Mouse (Mus musculus): ENCODE results near the gene Sccpdh.
A peak's percentile ranks its signal among the peaks of the same experiment; 100 is the strongest.
"Not testable (repeated sequence)": the region's sequence is repeated elsewhere in the genome, so short reads cannot be mapped to it uniquely, and the experiment has no call there.

Gene Sccpdh

GRCm38 (mm10) chr1:179668836-179669537 lies 977 bp downstream of the Sccpdh start:
- no peak for DNase-seq

- DNase-seq, result no peak
Measured at GRCm38 (mm10) chr1:179674355-179674754, 6.3 kb downstream of the Sccpdh start.

GRCm38 (mm10) chr1:179677031-179677430 lies 9.0 kb downstream of the Sccpdh start:
- no peak for DNase-seq

- no peak for DNase-seq
Measured at GRCm38 (mm10) chr1:179679326-179679725, 11.3 kb downstream of the Sccpdh start.

- DNase-seq, result not testable (repeated sequence)
Measured at GRCm38 (mm10) chr1:179682753-179683152, 14.7 kb downstream of the Sccpdh start.

- no peak for DNase-seq
Measured at GRCm38 (mm10) chr1:179686348-179686747, 18.3 kb downstream of the Sccpdh start.

- no peak for DNase-seq
Measured at GRCm38 (mm10) chr1:179686781-179687180, 18.8 kb downstream of the Sccpdh start.

- DNase-seq, result no peak
Measured at GRCm38 (mm10) chr1:179687305-179687704, 19.3 kb downstream of the Sccpdh start.

GRCm38 (mm10) chr1:179687966-179688365 lies 20.0 kb downstream of the Sccpdh start:
- DNase-seq, result no peak

- DNase-seq, result peak; percentile 84
Measured at GRCm38 (mm10) chr1:179688415-179688814, 20.4 kb downstream of the Sccpdh start.

- no peak for DNase-seq
Measured at GRCm38 (mm10) chr1:179688914-179689313, 20.9 kb downstream of the Sccpdh start.

- no peak for DNase-seq
Measured at GRCm38 (mm10) chr1:179689479-179689878, 21.5 kb downstream of the Sccpdh start.

GRCm38 (mm10) chr1:179704150-179704549 lies 36.1 kb downstream of the Sccpdh start:
- peak; percentile 21 for DNase-seq

- DNase-seq, result no peak
Measured at GRCm38 (mm10) chr1:179705154-179705553, 37.1 kb downstream of the Sccpdh start.

- peak; percentile 97 for DNase-seq
Measured at GRCm38 (mm10) chr1:179709390-179709789, 41.4 kb downstream of the Sccpdh start.

- no peak for DNase-seq
Measured at GRCm38 (mm10) chr1:179710739-179711138, 42.7 kb downstream of the Sccpdh start.

- peak; percentile 87 for DNase-seq
Measured at GRCm38 (mm10) chr1:179712658-179713057, 44.6 kb downstream of the Sccpdh start.

- DNase-seq, result no peak
Measured at GRCm38 (mm10) chr1:179713367-179713766, 45.4 kb downstream of the Sccpdh start.

GRCm38 (mm10) chr1:179715289-179715688 lies 47.3 kb downstream of the Sccpdh start:
- DNase-seq, result not testable (repeated sequence)

- no peak for DNase-seq
Measured at GRCm38 (mm10) chr1:179715786-179716185, 47.8 kb downstream of the Sccpdh start.

- DNase-seq, result no peak
Measured at GRCm38 (mm10) chr1:179722811-179723469, 54.9 kb downstream of the Sccpdh start.

GRCm38 (mm10) chr1:179728661-179729060 lies 60.7 kb downstream of the Sccpdh start:
- DNase-seq, result no peak

GRCm38 (mm10) chr1:179731391-179731790 lies 63.4 kb downstream of the Sccpdh start:
- peak; percentile 93 for DNase-seq

Data from heart, adult 11 months (tissue).